Mouse (Mus musculus) lung, postnatal 0 days (tissue): ENCODE measurements around the gene Hyal2. TPM values are rescaled to one million over a fixed set of nuclear protein-coding genes. Genes with fewer than 3 reads are reported as not detected.

Experiments used
- ATAC-seq: fragments of 200-750 bp; cut with Nextera tagmentation; 2 replicates; pipeline ENCODE4 v1.8.0; 2017; ENCODE audit warnings: moderate library complexity
- DNase-seq: peaks from one replicate; pipeline ENCODE4 v3.0.0-alpha.2; 2016; ENCODE audit warnings: low spot score
- H3K27ac ChIP-seq: fragments of 300-500 bp; sonication (generic); 2 replicates; pipeline ENCODE4 v1.5.1; 2014; ENCODE audit warnings: antibody characterized with exemption, mild to moderate bottlenecking, low read length, mixed read lengths
- H3K27me3 ChIP-seq: fragments of 300-500 bp; sonication (generic); replicated peaks from 2 replicates; pipeline ENCODE4 v1.6.1; 2014; ENCODE audit warnings: low read length, mixed read lengths; ENCODE audit not compliant: insufficient read depth
- H3K36me3 ChIP-seq: fragments of 300-500 bp; sonication (generic); 2 replicates; pipeline ENCODE4 v1.6.1; 2014; ENCODE audit warnings: low read length, mixed read lengths; ENCODE audit not compliant: insufficient read depth
- H3K4me1 ChIP-seq: fragments of 300-500 bp; sonication (generic); 2 replicates; pipeline ENCODE4 v1.6.1; 2014; ENCODE audit warnings: antibody characterized with exemption, low read depth, low read length, mixed read lengths; ENCODE audit not compliant: insufficient read depth
- H3K4me2 ChIP-seq: fragments of 300-500 bp; sonication (generic); replicated peaks from 2 replicates; pipeline ENCODE4 v1.6.1; 2014; ENCODE audit warnings: low read depth, mild to moderate bottlenecking, low read length, moderate library complexity, mixed read lengths
- H3K4me3 ChIP-seq: fragments of 300-500 bp; sonication (generic); 2 replicates; pipeline ENCODE4 v1.5.1; 2014; ENCODE audit warnings: low read depth, low read length
- H3K9ac ChIP-seq: fragments of 300-500 bp; sonication (generic); replicated peaks from 2 replicates; pipeline ENCODE4 v1.6.1; 2014; ENCODE audit warnings: low read depth, mild to moderate bottlenecking
- H3K9me3 ChIP-seq: fragments of 300-500 bp; sonication (generic); 2 replicates; pipeline ENCODE4 v1.6.1; 2016; ENCODE audit warnings: low read length, mixed read lengths
- CTCF ChIP-seq: IDR thresholded peaks from 2 replicates; pipeline ENCODE4 v1.5.1; 2016; ENCODE audit warnings: antibody characterized with exemption, mild to moderate bottlenecking
- EP300 ChIP-seq: IDR thresholded peaks from 2 replicates; pipeline ENCODE4 v1.6.1; 2016; ENCODE audit warnings: antibody characterized with exemption, mild to moderate bottlenecking, control low read depth
- WGBS: fragments of 180-500 bp; shearing (Covaris S2); extraction: QIAGEN DNeasy Blood & Tissue Kit; methylation state at CpG from one replicate; pipeline ENCODE4 v1.1.7; 2014; 5-methylcytosine and 5-hydroxymethylcytosine counted together
- polyA plus RNA-seq: library from polyadenylated mRNA; unstranded; fragments of >200 nt; fragmentation: Nextera tagmentation; extraction: Ambion mirVana; gene quantifications from 2 replicates; pipeline ENCODE4 v1.2.1, GENCODE M21; 2015

Hyal2 gene
- polyA plus RNA-seq, 1 experiment from 2014 or later: 103 TPM

GRCm38 (mm10) chr9:107576357-107577107, 8.8 kb downstream of the Hyal2 start, which contains the start of gene Hyal1:
Gene Hyal1 (plus strand): TSS chr9:107576927.
- DNase-seq: peak; percentile 95
- H3K27ac ChIP-seq: peak within 1 kb of the TSS; percentile 38
- H3K9ac ChIP-seq: no peak within 1 kb of the TSS
- peak; percentile 75 for ATAC-seq
- 6% methylated on average over 16 of the region's 16 CpGs for WGBS
- peak within 1 kb of the TSS; percentile 28 for H3K4me3 ChIP-seq
- peak within 1 kb of the TSS; percentile 50 for H3K4me2 ChIP-seq
- peaks cover 8% of the 10 kb centered on the region; the same call in 1 of the 2 replicates for H3K36me3 ChIP-seq
- no peaks in the 10 kb centered on the region for H3K9me3 ChIP-seq
- TF ChIP-seq EP300: no peak
- TF ChIP-seq CTCF: no peak
- H3K27me3 ChIP-seq: no peaks in the 10 kb centered on the region
- peaks cover 6% of the 10 kb centered on the region; the same call in 1 of the 2 replicates for H3K4me1 ChIP-seq

- Histone ChIP-seq H3K4me1 (peaks cover 6% of the 10 kb centered on the region), H3K4me3 (no peak overlapping the region), H3K36me3 (no peaks in the 10 kb centered on the region), H3K9me3 (no peaks in the 10 kb centered on the region), H3K9ac (no peak overlapping the region), H3K27ac (no peak overlapping the region), H3K4me2 (no peak overlapping the region), H3K27me3 (no peaks in the 10 kb centered on the region)
- no peak for ATAC-seq
- DNase-seq: no peak
- TF ChIP-seq CTCF (no peak), EP300 (no peak)
- WGBS: 90% methylated on average over 10 of the region's 10 CpGs
Measured at GRCm38 (mm10) chr9:107577871-107578270, 10.1 kb downstream of the Hyal2 start.

GRCm38 (mm10) chr9:107578587-107578986, 10.8 kb downstream of the Hyal2 start, which contains the start of gene Naa80:
Gene Naa80 (plus strand): TSS chr9:107578887.
- Histone ChIP-seq H3K27me3 (no peaks in the 10 kb centered on the region), H3K4me3 (no peak within 1 kb of the TSS), H3K9me3 (no peaks in the 10 kb centered on the region), H3K27ac (no peak within 1 kb of the TSS; the same call in 1 of the 2 replicates), H3K9ac (no peak within 1 kb of the TSS), H3K4me1 (peaks cover 6% of the 10 kb centered on the region), H3K36me3 (no peaks in the 10 kb centered on the region), H3K4me2 (no peak within 1 kb of the TSS)
- ATAC-seq (no peak), DNase-seq (no peak)
- 70% methylated on average over 3 of the region's 3 CpGs for whole genome bisulfite sequencing
- TF ChIP-seq CTCF (no peak), EP300 (no peak)

GRCm38 (mm10) chr9:107579023-107579900, 11.5 kb downstream of the Hyal2 start:
- H3K4me2 ChIP-seq: no peak overlapping the region
- H3K9me3 ChIP-seq: no peaks in the 10 kb centered on the region
- H3K4me3 ChIP-seq: no peak overlapping the region
- peaks cover 6% of the 10 kb centered on the region for H3K4me1 ChIP-seq
- no peaks in the 10 kb centered on the region for H3K36me3 ChIP-seq
- DNase-seq (peak; percentile 19), ATAC-seq (no peak)
- H3K9ac ChIP-seq: no peak overlapping the region
- no peaks in the 10 kb centered on the region for H3K27me3 ChIP-seq
- no peak overlapping the region; the same call in 1 of the 2 replicates for H3K27ac ChIP-seq
- TF ChIP-seq CTCF (no peak), EP300 (no peak)
- WGBS: 94% methylated on average over 14 of the region's 14 CpGs

- under 1% methylated on average over 32 of the region's 32 CpGs for WGBS
- H3K27ac ChIP-seq: peak within 1 kb of the TSS; percentile 97
- H3K4me2 ChIP-seq: peak within 1 kb of the TSS; percentile 74
- DNase-seq (peak; percentile 98), ATAC-seq (peak; percentile 87)
- no peaks in the 10 kb centered on the region for H3K36me3 ChIP-seq
- H3K4me3 ChIP-seq: peak within 1 kb of the TSS; percentile 60
- TF ChIP-seq CTCF: no peak
- peak; percentile 82 for TF ChIP-seq EP300
- H3K9me3 ChIP-seq: no peaks in the 10 kb centered on the region
- H3K9ac ChIP-seq: peak within 1 kb of the TSS; percentile 85
- H3K4me1 ChIP-seq: peaks cover 6% of the 10 kb centered on the region
- no peaks in the 10 kb centered on the region for H3K27me3 ChIP-seq
Measured at GRCm38 (mm10) chr9:107580501-107581317, 13.0 kb downstream of the Hyal2 start, which contains the start of gene Hyal3. Gene Hyal3 (plus strand): TSS chr9:107580818.
